Mouse (Mus musculus): ENCODE results near the gene Ppid.
"Not testable (repeated sequence)": the region's sequence is repeated elsewhere in the genome, so short reads cannot be mapped to it uniquely, and the experiment has no call there.

Ppid gene

DNA sequence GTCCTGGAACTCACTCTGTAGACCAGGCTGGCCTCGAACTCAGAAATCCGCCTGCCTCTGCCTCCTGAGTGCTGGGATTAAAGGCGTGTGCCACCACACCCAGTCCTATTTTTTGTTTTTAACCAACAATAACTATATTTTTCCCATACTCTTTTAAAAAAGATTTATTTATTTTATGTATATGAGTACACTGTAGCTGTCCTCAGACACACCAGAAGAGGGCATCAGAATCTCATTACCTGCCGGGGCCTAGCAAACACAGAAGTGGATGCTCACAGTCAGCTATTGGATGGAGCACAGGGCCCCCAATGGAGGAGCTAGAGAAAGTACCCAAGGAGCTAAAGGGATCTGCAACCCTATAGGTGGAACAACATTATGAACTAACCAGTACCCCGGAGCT, 17.8 kb upstream of the Ppid start:
- not testable (repeated sequence) for DNase-seq

DNA sequence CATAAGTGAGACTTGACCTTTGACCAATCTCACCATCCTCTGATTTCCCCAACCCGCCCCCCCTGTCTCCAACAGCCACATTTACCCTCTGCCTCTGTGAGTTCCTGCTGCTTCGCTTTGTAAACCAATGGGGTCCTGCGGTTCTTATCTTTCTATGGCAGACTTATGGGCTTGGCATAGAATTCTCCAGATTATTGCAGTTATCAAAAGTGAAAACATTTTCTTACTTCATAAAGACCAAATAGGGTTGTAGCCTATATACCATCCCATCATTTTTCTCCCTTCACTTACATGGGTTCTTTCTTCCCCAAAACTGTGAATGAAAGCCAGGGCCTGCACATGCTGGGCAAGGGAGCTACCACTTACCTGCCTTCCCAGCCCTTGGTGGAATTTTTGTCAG, 16.8 kb upstream of the Ppid start:
- DNase-seq, result no peak

DNA sequence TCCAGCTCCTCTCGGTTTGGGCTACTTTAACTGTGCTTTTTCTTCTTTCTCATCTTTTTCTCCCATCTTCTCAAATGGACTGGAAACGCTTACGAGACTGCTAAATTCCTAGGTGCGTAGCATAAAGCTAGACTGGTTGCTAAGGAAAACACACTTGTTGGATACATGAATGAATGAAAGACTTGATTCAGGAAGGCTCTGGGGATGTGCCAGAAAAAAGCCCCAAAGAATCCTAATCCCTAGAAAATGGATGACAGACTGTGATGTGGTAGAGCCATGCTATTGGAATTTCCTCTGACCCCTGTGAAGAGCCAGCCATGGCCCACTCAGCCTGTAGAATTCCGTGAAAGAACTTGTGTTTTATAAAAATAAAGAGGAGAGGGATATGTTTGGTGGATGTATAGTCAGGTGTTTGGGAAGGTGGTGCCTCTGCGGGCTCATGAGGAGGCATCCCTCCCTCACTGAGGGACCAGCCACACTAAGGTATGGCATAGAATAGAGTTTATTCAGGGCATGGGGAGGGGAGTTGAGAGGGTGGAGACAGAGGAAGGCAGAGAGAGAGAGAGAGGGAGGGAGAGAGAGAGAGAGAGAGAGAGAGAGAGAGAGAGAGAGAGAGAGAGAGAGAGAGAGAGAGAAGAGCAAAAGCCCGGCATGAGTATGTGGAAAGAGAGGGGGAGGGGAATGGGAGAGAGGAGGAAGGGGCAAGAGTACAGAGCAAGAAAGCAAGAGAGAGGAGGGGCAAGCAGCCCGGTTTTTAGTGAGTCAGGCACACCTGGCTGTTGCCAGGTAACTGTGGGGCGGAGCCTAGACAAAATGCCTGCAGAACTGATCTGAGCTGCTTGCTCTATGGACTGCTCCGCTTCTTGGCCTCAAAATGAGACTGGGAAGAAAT, 15.3 kb upstream of the Ppid start:
- peak; percentile 67 for DNase-seq

GRCm38 (mm10) chr3:79576468-79576816, 14.7 kb upstream of the Ppid start:
- no peak for DNase-seq

GRCm38 (mm10) chr3:79576865-79577264, 14.3 kb upstream of the Ppid start:
- no peak for DNase-seq

DNA sequence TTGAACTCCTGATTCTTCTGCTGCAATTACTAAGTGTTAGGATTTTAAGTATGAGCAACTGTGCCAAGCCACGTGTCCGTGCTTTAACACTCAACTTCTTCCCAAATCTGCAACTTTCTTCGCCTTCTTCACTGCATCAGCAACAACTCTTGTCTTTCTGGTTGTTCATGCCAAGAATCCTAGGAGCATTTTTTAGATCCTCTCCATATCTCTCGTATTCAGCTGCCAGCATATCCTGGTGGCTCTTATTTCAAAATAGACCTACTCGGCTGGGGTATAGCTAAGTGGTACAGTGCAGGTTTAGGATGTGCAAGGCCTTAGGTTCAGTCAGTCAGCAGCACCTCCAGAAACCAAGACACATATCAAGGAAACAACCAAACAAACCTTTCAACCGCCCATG, 13.5 kb upstream of the Ppid start:
- DNase-seq, result no peak

DNA sequence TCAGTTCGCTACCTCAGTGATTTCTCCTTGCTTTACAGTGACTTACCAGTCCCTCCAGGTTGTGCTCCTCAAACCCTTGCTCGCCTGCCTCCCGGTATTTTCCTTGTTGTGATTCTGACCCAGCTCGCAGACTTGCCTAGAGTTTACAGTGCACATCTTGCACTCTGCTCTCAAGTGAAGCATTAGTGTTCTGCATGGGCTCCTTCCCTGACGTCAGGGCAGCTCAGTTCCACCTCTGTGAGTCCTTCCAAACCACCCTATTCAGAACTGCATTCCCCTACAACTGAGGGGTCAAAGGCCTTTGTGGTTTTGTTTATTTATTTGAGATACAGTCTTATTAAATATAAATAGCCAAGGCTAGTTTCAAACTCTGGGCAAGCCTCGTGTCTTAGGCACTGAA, 13.0 kb upstream of the Ppid start:
- peak; percentile 71 for DNase-seq

DNA sequence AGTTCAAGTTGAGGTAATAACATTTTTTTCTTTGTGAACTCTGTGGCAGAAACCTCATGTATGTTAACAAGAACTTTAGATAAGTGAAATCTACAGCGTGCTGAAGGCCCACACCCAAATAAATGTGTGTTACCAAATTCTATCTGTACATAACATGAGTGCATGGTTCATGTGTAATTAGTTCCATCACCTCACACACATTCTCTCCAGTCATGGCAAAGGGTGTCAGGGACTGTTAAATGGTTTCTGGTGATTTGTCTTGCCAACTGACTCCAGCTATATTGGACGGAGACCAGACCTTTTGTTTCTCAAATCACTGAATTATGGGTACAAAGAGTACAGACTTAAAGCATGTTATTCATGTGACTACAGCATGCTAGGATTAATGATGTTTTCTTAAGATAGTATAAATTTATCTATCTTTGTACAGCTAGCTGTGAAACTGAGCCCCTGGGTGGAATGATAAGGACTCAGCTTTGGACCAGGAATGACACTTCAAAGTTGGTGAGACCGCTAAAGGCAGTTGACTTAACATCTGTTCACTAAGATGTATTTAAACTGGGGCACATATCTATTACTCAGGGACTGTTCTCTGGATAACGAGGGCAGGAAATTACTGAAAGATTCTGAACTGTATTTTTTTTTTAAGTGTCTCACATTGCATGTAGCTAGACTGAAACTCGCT, 11.1 kb upstream of the Ppid start:
- DNase-seq, result no peak

GRCm38 (mm10) chr3:79586804-79587203, 4.3 kb upstream of the Ppid start:
- peak; percentile 96 for DNase-seq

GRCm38 (mm10) chr3:79589671-79590070, 1.5 kb upstream of the Ppid start:
- peak; percentile 76 for DNase-seq

DNA sequence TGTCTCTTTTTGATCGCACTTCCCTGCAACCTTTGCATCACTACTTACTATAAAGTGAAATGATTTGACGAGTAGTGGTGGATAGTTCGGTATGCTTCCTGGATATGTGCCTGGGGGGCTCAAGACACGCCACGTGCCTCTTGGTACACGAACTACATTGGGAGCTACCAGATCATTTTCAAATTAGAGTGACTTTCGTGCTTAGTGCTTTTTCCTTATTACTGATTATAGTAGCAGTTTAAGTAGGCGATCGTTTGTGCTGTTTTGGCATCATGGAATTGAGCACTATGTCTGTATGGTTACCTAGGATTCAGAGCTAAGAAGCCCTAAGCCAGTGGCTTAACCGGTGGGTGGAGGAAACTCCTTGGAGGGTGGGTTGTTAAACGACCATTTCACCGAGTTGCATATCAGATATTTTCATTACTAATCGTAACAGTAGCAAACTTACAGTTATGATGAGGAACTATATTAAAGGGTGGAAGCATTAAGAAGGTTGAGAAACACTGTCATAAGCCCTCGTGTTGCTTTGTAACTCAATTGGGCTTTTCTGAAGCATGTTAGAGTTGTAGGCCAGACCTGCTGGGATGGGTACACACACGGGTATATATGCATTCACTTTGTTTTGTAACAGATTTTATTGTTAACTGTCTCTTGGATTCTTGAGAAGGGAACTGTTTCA, 790 bp downstream of the Ppid start:
- DNase-seq, result no peak

DNA sequence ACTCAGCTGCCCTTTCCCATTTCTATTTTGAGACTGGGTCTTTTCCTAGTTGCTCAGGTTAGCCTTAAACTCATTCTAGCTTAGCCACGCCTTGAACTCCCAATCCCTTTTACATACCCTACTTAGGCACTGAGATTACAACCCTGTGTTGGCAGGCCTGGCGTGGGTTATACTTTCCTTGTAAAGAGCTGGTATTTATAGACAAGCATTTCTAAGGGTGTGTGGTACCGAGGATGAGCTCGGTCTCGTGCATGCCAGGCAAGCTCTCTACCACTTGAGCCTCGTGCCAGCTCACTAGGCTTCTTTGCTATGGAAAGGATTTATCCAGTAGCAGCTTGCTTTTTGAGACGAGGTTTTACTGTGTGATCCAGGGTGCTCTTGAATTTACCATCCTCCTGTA, 4.3 kb downstream of the Ppid start:
- DNase-seq, result no peak

DNA sequence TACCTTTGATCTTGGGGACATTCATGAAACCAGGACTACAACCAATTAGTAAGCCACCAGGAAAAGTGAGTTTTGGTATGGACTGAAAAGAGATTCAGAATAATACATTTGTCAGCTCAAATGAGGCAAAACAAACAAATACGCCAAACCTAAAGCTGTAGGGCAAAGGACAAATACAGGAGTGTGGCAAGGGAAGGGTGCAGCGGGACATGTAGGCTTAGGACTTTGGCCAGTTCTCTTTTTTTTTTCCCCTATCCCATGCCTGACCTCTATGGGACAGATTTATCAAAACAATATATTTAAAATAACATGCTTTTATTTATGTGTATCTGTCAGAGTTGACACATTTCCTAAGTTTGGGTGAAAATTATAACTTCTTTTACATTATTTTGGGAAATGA, 18.7 kb downstream of the Ppid start:
- no peak for DNase-seq

DNA sequence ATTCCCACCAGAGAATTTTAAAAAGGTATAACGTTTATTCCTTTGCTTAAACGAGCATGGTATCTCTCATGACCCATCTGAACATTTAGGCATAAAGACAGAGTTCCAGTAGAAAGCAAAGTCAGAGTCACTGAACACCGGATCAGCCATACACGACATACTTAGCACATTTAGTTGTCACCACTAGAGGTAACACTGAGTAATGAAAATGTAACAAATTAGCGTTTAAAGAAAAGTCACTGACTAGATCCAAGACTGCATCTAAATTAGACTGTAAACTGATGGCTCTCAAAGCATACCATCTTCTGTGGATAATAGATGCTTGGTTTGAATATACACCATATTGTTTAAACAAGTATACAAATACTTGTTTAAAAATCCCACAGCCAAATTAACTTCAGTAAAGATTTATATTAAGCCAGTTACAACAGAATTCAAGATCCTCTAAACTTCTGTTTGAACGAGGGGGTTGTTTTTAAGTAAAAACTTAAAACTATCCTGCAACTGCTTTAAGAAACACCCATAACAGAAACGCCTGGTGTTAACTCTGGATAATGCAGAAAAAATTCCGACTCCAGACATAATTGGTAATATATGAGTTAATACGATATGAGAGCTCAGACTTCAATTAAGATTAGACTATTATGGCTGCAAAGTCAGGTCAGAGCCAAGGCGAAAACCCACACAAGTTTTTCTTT, 36.5 kb downstream of the Ppid start:
- DNase-seq, result peak; percentile 9

- peak; percentile 82 for DNase-seq
These were observed 37.0 kb downstream of the Ppid start for GRCm38 (mm10) chr3:79628182-79628560.

- DNase-seq, result peak; percentile 99
These were observed 37.6 kb downstream of the Ppid start, which contains the start of gene 4930579G24Rik for GRCm38 (mm10) chr3:79628561-79629415. TSS of gene 4930579G24Rik (plus strand) at chr3:79629079.

GRCm38 (mm10) chr3:79629416-79629730, 38.2 kb downstream of the Ppid start, which contains the start of gene Etfdh:
TSS of gene Etfdh (minus strand) at chr3:79629500.
- peak; percentile 62 for DNase-seq

DNA sequence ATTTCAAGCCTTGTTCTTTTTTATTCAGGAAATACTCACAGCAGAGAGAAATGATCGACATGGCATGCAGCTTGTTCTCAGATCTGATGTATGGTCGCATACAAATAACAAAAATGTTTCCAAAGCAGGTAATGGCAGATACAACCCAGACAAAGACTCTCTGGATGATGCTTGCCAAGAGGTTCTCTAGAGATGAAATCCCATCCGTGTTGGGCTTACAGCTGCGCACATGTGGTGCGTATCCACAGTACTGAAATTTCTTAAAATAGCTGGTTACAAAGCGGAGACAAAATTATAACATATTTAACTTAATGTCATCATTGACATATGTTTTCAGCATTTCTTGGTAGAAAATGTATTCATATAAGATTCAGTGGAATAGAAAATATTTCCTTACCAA, 61.0 kb downstream of the Ppid start:
- DNase-seq, result no peak
